Mouse (Mus musculus): ENCODE results near the gene Capn11. TPM values are rescaled to one million over a fixed set of nuclear protein-coding genes. Genes with fewer than 3 reads are reported as not detected.

The Capn11 gene
- total and polyA plus RNA-seq, 3 experiments: 0.03 TPM; not detected in 2

DNA sequence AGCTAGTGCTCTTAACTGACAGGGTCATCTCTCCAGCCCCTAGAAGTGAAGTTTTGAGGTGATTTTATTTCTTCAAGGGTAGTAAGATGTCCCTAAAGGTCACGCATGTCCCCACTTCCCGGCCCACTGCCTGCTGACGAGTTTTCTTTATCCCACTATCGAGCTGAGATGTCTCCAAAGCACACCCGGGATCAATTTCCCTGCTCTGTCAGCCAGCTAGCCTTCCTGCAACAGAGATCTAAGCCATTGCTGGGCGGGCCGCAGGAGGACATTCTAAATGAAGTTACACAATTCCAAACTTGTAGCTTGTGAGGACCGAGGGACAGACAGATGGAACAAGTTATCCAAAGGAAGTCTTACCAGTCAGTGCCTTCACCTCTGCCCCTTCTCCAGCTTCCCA is 58.9 kb downstream of the Capn11 start:
- Histone ChIP-seq H3K79me2 (ENCODE audit: control insufficient read depth, insufficient read depth, low read length, poor library complexity) (peaks cover 3% of the 10 kb centered on the region; the same call in 1 of the 2 replicates), H3K9me3 (replicated peaks; ENCODE audit: insufficient read depth, low read length) (no peaks in the 10 kb centered on the region), H3K27me3 (ENCODE audit: control insufficient read depth in 1 of 2, insufficient read depth in 2 of 2, low read length in 2 of 2) (no peaks in the 10 kb centered on the region), H3K36me3 (ENCODE audit: control insufficient read depth in 1 of 2, insufficient read depth in 2 of 2, low read length in 2 of 2) (peaks cover 0 to 26% of the 10 kb centered on the region in 2 experiments; a peak in 2 of 4 replicates), H3K4me3 (ENCODE audit: control insufficient read depth in 1 of 2, insufficient read depth in 1 of 2, low read depth in 2 of 2, low read length in 2 of 2) (no peak overlapping the region), H3K4me1 (ENCODE audit: control insufficient read depth in 1 of 2, insufficient read depth in 2 of 2, low read length in 2 of 2) (peaks cover 19 to 28% of the 10 kb centered on the region in 2 experiments), H3K27ac (ENCODE audit: control insufficient read depth, low read depth, low read length) (no peak overlapping the region), H3K9ac (ENCODE audit: control insufficient read depth, low read depth, low read length, poor library complexity, severe bottlenecking) (no peak overlapping the region)
- TF ChIP-seq SIN3A (IDR thresholded peaks at IDR 0.05; ENCODE audit: low read length) (no peak), POLR2A (IDR thresholded peaks at IDR 0.05; ENCODE audit: control insufficient read depth in 1 of 2, insufficient read depth in 1 of 2, low read depth in 1 of 2, low read length in 2 of 2, poor library complexity in 1 of 2) (no peak), TAL1 (IDR thresholded peaks at IDR 0.05; ENCODE audit: low read length) (no peak), ZMIZ1 (IDR thresholded peaks at IDR 0.05; ENCODE audit: low read depth, low read length) (no peak), USF1 (IDR thresholded peaks at IDR 0.05; ENCODE audit: low read depth, low read length) (no peak), NRF1 (IDR thresholded peaks at IDR 0.05; ENCODE audit: insufficient read depth, low read depth, low read length, poor library complexity, severe bottlenecking) (no peak), EP300 (IDR thresholded peaks at IDR 0.05; ENCODE audit: low read depth in 1 of 2, low read length in 2 of 2) (no peak), ELF1 (IDR thresholded peaks at IDR 0.05; ENCODE audit: low read depth, low read length) (no peak), CHD2 (IDR thresholded peaks at IDR 0.05; ENCODE audit: low read length) (no peak), MAFK (IDR thresholded peaks at IDR 0.05; ENCODE audit: borderline replicate concordance, low read depth, low read length) (no peak), KAT2A (conservative IDR thresholded peaks at IDR 0.05; ENCODE audit: low read depth, low read length) (no peak), BHLHE40 (IDR thresholded peaks at IDR 0.05; ENCODE audit: borderline replicate concordance, low read depth, low read length) (no peak), POLR2AphosphoS5 (IDR thresholded peaks at IDR 0.05; ENCODE audit: borderline replicate concordance, low read depth, low read length) (no peak), ZKSCAN1 (IDR thresholded peaks at IDR 0.05; ENCODE audit: low read depth, low read length) (no peak), JUND (IDR thresholded peaks at IDR 0.05; ENCODE audit: low read depth, low read length) (no peak), GATA1 (IDR thresholded peaks at IDR 0.05; ENCODE audit: low read depth, low read length) (no peak), MAX (IDR thresholded peaks at IDR 0.05; ENCODE audit: low read length) (no peak), TBP (IDR thresholded peaks at IDR 0.05; ENCODE audit: low read depth, low read length) (no peak), ZNF384 (IDR thresholded peaks at IDR 0.05; ENCODE audit: low read depth, low read length) (no peak), RCOR1 (IDR thresholded peaks at IDR 0.05; ENCODE audit: low read depth, low read length) (no peak)
- no peak for DNase-seq (ENCODE audit: low read depth, low spot score)

DNA sequence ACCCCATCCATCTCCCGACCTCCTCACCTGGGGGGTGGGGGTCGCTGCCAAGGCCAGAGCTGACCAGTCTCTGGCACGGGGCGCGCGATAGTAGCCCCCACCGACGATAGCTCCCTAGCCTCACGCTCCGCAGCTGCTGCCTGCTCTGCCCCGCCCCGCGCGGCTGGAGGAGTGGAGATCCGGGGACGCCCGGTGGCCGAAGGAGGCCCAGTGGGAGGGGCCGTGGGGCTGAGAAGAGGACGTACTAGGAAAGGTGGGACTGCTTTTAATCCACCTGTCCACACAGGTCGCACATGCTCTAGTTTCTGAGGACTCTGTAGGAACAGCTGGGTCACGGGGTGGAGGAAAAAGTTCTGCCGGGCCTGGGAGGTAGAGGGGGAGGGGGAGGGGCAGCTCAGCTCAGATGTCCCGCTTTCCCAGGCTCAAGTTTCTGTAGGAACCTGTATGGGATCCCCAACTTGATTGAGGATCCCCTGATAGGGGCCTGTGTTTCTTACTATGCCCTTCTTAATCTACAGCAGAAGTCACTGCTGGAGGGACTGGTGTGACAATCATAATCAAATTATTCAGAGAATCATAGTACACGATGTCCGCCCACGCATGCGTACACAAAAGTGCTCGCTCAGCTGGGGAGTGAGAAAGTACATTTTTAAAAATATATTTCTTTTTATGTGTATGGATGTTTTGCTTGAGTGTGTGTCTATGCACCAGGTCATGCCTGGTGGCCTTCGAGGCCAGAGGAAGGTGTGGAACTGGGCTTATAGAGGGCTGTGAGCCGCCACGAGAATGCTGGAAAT is 59.5 kb downstream of the Capn11 start, which contains the start of gene Slc29a1:
Gene Slc29a1 (minus strand): TSS at position 161 of the 797 bp plus-strand sequence.
- H3K27ac ChIP-seq (ENCODE audit: control insufficient read depth, low read depth, low read length): peak within 1 kb of the TSS; percentile 50
- no peak for DNase-seq (ENCODE audit: low read depth, low spot score)
- H3K27me3 ChIP-seq (ENCODE audit: control insufficient read depth in 1 of 2, insufficient read depth in 2 of 2, low read length in 2 of 2): no peaks in the 10 kb centered on the region
- peaks cover 0 to 26% of the 10 kb centered on the region in 2 experiments; a peak in 2 of 4 replicates for H3K36me3 ChIP-seq (ENCODE audit: control insufficient read depth in 1 of 2, insufficient read depth in 2 of 2, low read length in 2 of 2)
- no peak within 1 kb of the TSS for H3K9ac ChIP-seq (ENCODE audit: control insufficient read depth, low read depth, low read length, poor library complexity, severe bottlenecking)
- no peak within 1 kb of the TSS for H3K4me3 ChIP-seq (ENCODE audit: control insufficient read depth in 1 of 2, insufficient read depth in 1 of 2, low read depth in 2 of 2, low read length in 2 of 2)
- TF ChIP-seq TCF12 (IDR thresholded peaks at IDR 0.05; ENCODE audit: low read depth, low read length) (no peak), MAX (IDR thresholded peaks at IDR 0.05; ENCODE audit: low read length) (no peak)
- H3K79me2 ChIP-seq (ENCODE audit: control insufficient read depth, insufficient read depth, low read length, poor library complexity): peaks cover 9% of the 10 kb centered on the region
- no peaks in the 10 kb centered on the region for H3K9me3 ChIP-seq (replicated peaks; ENCODE audit: insufficient read depth, low read length)
- peaks cover 19 to 28% of the 10 kb centered on the region in 2 experiments for H3K4me1 ChIP-seq (ENCODE audit: control insufficient read depth in 1 of 2, insufficient read depth in 2 of 2, low read length in 2 of 2)
